Mouse (Mus musculus) right cerebral cortex, postnatal 10 days (tissue): ENCODE data around the gene Fam71a.

Source experiments
- DNase-seq, 2 experiments: peaks; one replicate each; pipeline ENCODE4 v3.0.0; 2021; ENCODE audit warnings: low spot score in 2 of 2

Gene Fam71a

GRCm38 (mm10) chr1:191123696-191124095 is 40.9 kb downstream of the Fam71a start:
- DNase-seq, result no peak

GRCm38 (mm10) chr1:191122744-191123143 is 41.9 kb downstream of the Fam71a start:
- DNase-seq, result peak in 1 of 2 experiments; percentile 47

- DNase-seq, result peak in 1 of 2 experiments; percentile 33
Observed at GRCm38 (mm10) chr1:191115514-191116238, 48.9 kb downstream of the Fam71a start.

GRCm38 (mm10) chr1:191114868-191115267 is 49.7 kb downstream of the Fam71a start:
- DNase-seq, result no peak
